8 mouse cellular contexts compared by ENCODE assay signal in the genomic region with DNA sequence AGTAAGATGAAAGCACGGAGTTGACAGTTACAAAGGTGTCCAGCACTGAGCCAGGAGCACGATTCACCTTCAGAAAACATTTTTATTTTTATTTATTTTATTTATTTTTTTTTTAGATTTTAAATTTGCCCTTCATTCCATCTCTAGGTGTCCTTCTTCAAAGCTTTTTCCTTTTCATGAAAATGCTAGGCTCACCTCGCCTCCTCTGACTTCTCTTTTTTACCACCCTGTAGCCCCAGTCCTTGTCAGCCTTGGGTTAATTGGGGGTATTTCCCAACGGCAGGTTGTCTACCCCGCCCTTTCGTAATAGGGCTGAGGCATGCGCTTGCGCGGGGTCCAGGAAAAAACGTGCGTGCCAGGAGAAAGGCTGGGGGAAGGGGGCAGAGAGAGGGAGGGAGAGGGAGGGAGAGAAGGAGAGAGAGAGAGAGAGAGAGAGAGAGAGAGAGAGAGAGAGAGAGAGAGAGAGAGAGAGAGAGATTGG. TPM values are rescaled to one million over a fixed set of nuclear protein-coding genes. Genes with fewer than 3 reads are reported as not detected.
DNase-seq lines count a peak whose midpoint lies in the region; ATAC-seq and TF ChIP-seq lines count a peak whose summit lies in the region.

No protein-coding gene starts in this region.

- DNase-seq in layer of hippocampus, adult 2 months (ENCODE audit: low spot score in 2 of 2), result peak; percentile 63 to 70
- no peak for DNase-seq in layer of hippocampus, adult 8-10 months (ENCODE audit: low spot score in 2 of 2)
- peak; percentile 77 to 83 for DNase-seq in cerebellum, adult 18-20 months
- DNase-seq in liver, embryonic 13.5 days, result no peak
- DNase-seq in MN1 (ENCODE audit: low spot score), result no peak
- no peak for DNase-seq in thymus, adult 18-20 months
- DNase-seq in thymus, postnatal 36 days, result no peak

- H3K4me3 ChIP-seq in layer of hippocampus, adult 2 months, result peak overlapping the region; percentile 68
- peak overlapping the region; percentile 41 for H3K4me3 ChIP-seq in forebrain, embryonic 16.5 days (replicated peaks; ENCODE audit: low read length)
- H3K4me3 ChIP-seq in liver, embryonic 13.5 days (replicated peaks), result no peak overlapping the region

- H3K27ac ChIP-seq in layer of hippocampus, adult 2 months, result peak overlapping the region; percentile 96
- no peak overlapping the region for H3K27ac ChIP-seq in forebrain, embryonic 16.5 days (ENCODE audit: low read length)
- H3K27ac ChIP-seq in liver, embryonic 13.5 days, result no peak overlapping the region

- peak overlapping the region; percentile 26; the same call in 1 of the 2 replicates for H3K9ac ChIP-seq in forebrain, embryonic 16.5 days (replicated peaks; ENCODE audit: low read depth, low read length)
- H3K9ac ChIP-seq in liver, embryonic 13.5 days, result no peak overlapping the region

- H3K36me3 ChIP-seq in forebrain, embryonic 16.5 days (ENCODE audit: control insufficient read depth, insufficient read depth), result no peaks in the 10 kb centered on the region
- no peaks in the 10 kb centered on the region for H3K36me3 ChIP-seq in liver, embryonic 13.5 days

- H3K27me3 ChIP-seq in forebrain, embryonic 16.5 days (replicated peaks; ENCODE audit: control insufficient read depth, insufficient read depth, low read length), result peaks cover 37% of the 10 kb centered on the region
- peaks cover 99% of the 10 kb centered on the region for H3K27me3 ChIP-seq in liver, embryonic 13.5 days

- no peak for ATAC-seq in forebrain, embryonic 16.5 days
- no peak for ATAC-seq in liver, embryonic 13.5 days (ENCODE audit: low read depth)

- TF ChIP-seq CTCF in layer of hippocampus, adult 2 months (conservative IDR thresholded peaks at IDR 0.05), result no peak

- H3K4me2 ChIP-seq in forebrain, embryonic 16.5 days (ENCODE audit: low read length), result peak overlapping the region; percentile 55
- H3K4me2 ChIP-seq in liver, embryonic 13.5 days, result peak overlapping the region; percentile 29

- H3K4me1 ChIP-seq in forebrain, embryonic 16.5 days (replicated peaks; ENCODE audit: control insufficient read depth, insufficient read depth, low read length), result peaks cover 47% of the 10 kb centered on the region
- H3K4me1 ChIP-seq in liver, embryonic 13.5 days (replicated peaks), result peaks cover 47% of the 10 kb centered on the region

- H3K9me3 ChIP-seq in forebrain, embryonic 16.5 days (ENCODE audit: control insufficient read depth, low read length), result no peaks in the 10 kb centered on the region
- H3K9me3 ChIP-seq in liver, embryonic 13.5 days (replicated peaks), result no peaks in the 10 kb centered on the region

- 9% methylated on average over 11 of the region's 11 CpGs for whole genome bisulfite sequencing in forebrain, embryonic 16.5 days
- 12% methylated on average over 11 of the region's 11 CpGs for WGBS in liver, embryonic 13.5 days (ENCODE audit: insufficient replicate concordance)

RNA-seq across cellular contexts. Expression of a gene that starts 0.4 kb away (rescaled TPM):
- not detected for total RNA-seq in layer of hippocampus, adult 2 months (2021)
- total RNA-seq in layer of hippocampus, adult 8-10 months (2022), result under 1 TPM; 0.31 to 0.50 (median 0.35) TPM
- polyA plus RNA-seq in forebrain, embryonic 16.5 days (2015; fragmentation: Nextera tagmentation; extraction: Ambion mirVana), result 0.14 TPM in 1 of 2 replicates, not detected in the other
- not detected in 2 replicates for polyA plus RNA-seq in liver, embryonic 13.5 days (2015; fragmentation: Nextera tagmentation; extraction: Ambion mirVana)

RNA-seq across cellular contexts. Expression of a gene that starts 4.5 kb away (rescaled TPM):
- total RNA-seq in layer of hippocampus, adult 2 months (2021), result 10 to 100 TPM; 14.5 to 15.4 TPM
- 10 to 100 TPM; 13.6 to 16.9 (median 15.6) TPM for total RNA-seq in layer of hippocampus, adult 8-10 months (2022)
- polyA plus RNA-seq in forebrain, embryonic 16.5 days (2015; fragmentation: Nextera tagmentation; extraction: Ambion mirVana), result 4.8 and 5.8 TPM in 2 replicates
- polyA plus RNA-seq in liver, embryonic 13.5 days (2015; fragmentation: Nextera tagmentation; extraction: Ambion mirVana), result 1.0 and 1.1 TPM in 2 replicates

RNA-seq across cellular contexts. Expression of a gene that starts 5.4 kb away (rescaled TPM):
- 100 to 1,000 TPM; 169 to 171 TPM for total RNA-seq in layer of hippocampus, adult 2 months (2021)
- total RNA-seq in layer of hippocampus, adult 8-10 months (2022), result 100 to 1,000 TPM; 157 to 185 (median 168) TPM
- 0.77 and 1.5 TPM in 2 replicates for polyA plus RNA-seq in forebrain, embryonic 16.5 days (2015; fragmentation: Nextera tagmentation; extraction: Ambion mirVana)
- 0.09 and 0.12 TPM in 2 replicates for polyA plus RNA-seq in liver, embryonic 13.5 days (2015; fragmentation: Nextera tagmentation; extraction: Ambion mirVana)

RNA-seq across cellular contexts. Expression of a gene that starts 20.0 kb away (rescaled TPM):
- total RNA-seq in layer of hippocampus, adult 2 months (2021), result 10 to 100 TPM; 40.2 to 44.5 TPM
- total RNA-seq in layer of hippocampus, adult 8-10 months (2022), result 10 to 100 TPM; 32.9 to 43.5 (median 38.2) TPM
- polyA plus RNA-seq in forebrain, embryonic 16.5 days (2015; fragmentation: Nextera tagmentation; extraction: Ambion mirVana), result 36.2 and 43.0 TPM in 2 replicates
- 0.29 and 0.37 TPM in 2 replicates for polyA plus RNA-seq in liver, embryonic 13.5 days (2015; fragmentation: Nextera tagmentation; extraction: Ambion mirVana)

RNA-seq across cellular contexts. Expression of a gene that starts 50.6 kb away (rescaled TPM):
- total RNA-seq in layer of hippocampus, adult 2 months (2021), result 10 to 100 TPM; 73.6 to 81.8 TPM
- 10 to 100 TPM; 63.5 to 88.1 (median 77.5) TPM for total RNA-seq in layer of hippocampus, adult 8-10 months (2022)
- 24.8 and 27.0 TPM in 2 replicates for polyA plus RNA-seq in forebrain, embryonic 16.5 days (2015; fragmentation: Nextera tagmentation; extraction: Ambion mirVana)
- 6.6 and 7.4 TPM in 2 replicates for polyA plus RNA-seq in liver, embryonic 13.5 days (2015; fragmentation: Nextera tagmentation; extraction: Ambion mirVana)

Comparison
In these comparisons a context has a peak if more than half of its experiments do, and no peak if none do; other contexts are left out.
1. DNase-seq: peak in layer of hippocampus, adult 2 months (2 of 2) and cerebellum, adult 18-20 months (2 of 2); none in layer of hippocampus, adult 8-10 months (0 of 2), liver, embryonic 13.5 days (single experiment), MN1 (single experiment), thymus, adult 18-20 months (0 of 2) and thymus, postnatal 36 days (0 of 2).